Mouse (Mus musculus) megakaryocyte, embryonic 14.5 days (primary cell): Measurements from ENCODE around the gene Bach1. TPM values are rescaled to one million over a fixed set of nuclear protein-coding genes. Genes with fewer than 3 reads are reported as not detected.

Experiments
- H3K27me3 ChIP-seq: replicated peaks from 2 replicates; pipeline ENCODE3; 2012; ENCODE audit warnings: inconsistent platforms
- H3K36me3 ChIP-seq: replicated peaks from 2 replicates; pipeline ENCODE3; 2012; ENCODE audit warnings: low read length, inconsistent platforms, mixed read lengths
- H3K4me1 ChIP-seq: 2 replicates; pipeline ENCODE4 v1.6.1; 2012; ENCODE audit warnings: inconsistent platforms
- H3K4me3 ChIP-seq: replicated peaks from 2 replicates; pipeline ENCODE3; 2012; ENCODE audit warnings: moderate library complexity, mild to moderate bottlenecking, inconsistent platforms
- H3K9me3 ChIP-seq: 2 replicates; pipeline ENCODE4 v1.6.1; 2012; ENCODE audit warnings: inconsistent platforms
- FLI1 ChIP-seq: IDR thresholded peaks from 2 replicates; pipeline ENCODE4 v1.6.1; 2012; ENCODE audit warnings: low read length, inconsistent platforms, mixed read lengths
- GATA1 ChIP-seq: IDR thresholded peaks from 3 replicates; pipeline ENCODE4 v1.6.1; 2012; ENCODE audit warnings: mixed read lengths, low read length, inconsistent platforms, borderline replicate concordance
- polyA plus RNA-seq: library from polyadenylated mRNA; stranded (reverse); fragments of >175 nt; gene quantifications from 2 replicates; pipeline ENCODE4 v1.2.3, GENCODE M21; 2012; ENCODE audit warnings: low replicate concordance; ENCODE audit not compliant: insufficient read depth

The Bach1 gene
- polyA plus RNA-seq, 1 experiment: 6.3 TPM

GRCm38 (mm10) chr16:87728703-87729102 is 30.0 kb downstream of the Bach1 start:
- Histone ChIP-seq H3K4me1 (peaks cover 33% of the 10 kb centered on the region), H3K4me3 (no peak overlapping the region), H3K36me3 (peaks cover 83% of the 10 kb centered on the region), H3K27me3 (no peaks in the 10 kb centered on the region), H3K9me3 (no peaks in the 10 kb centered on the region)
- TF ChIP-seq FLI1 (no peak), GATA1 (no peak)

GRCm38 (mm10) chr16:87729469-87729868 is 30.7 kb downstream of the Bach1 start:
- peaks cover 27% of the 10 kb centered on the region for H3K4me1 ChIP-seq
- H3K36me3 ChIP-seq: peaks cover 83% of the 10 kb centered on the region
- no peaks in the 10 kb centered on the region for H3K9me3 ChIP-seq
- no peak overlapping the region for H3K4me3 ChIP-seq
- H3K27me3 ChIP-seq: no peaks in the 10 kb centered on the region
- TF ChIP-seq FLI1 (no peak), GATA1 (no peak)

GRCm38 (mm10) chr16:87734868-87735381 is 36.2 kb downstream of the Bach1 start:
- Histone ChIP-seq H3K36me3 (peaks cover 39% of the 10 kb centered on the region), H3K27me3 (no peaks in the 10 kb centered on the region), H3K4me1 (0 out of 2 replicates have a peak, but pooled peaks cover 3% of the 10 kb centered on the region), H3K4me3 (no peak overlapping the region), H3K9me3 (0 out of 2 replicates have a peak, but pooled peaks cover 3% of the 10 kb centered on the region)
- no peak for TF ChIP-seq GATA1
- no peak for TF ChIP-seq FLI1

- Histone ChIP-seq H3K4me3 (no peak overlapping the region), H3K9me3 (0 out of 2 replicates have a peak, but pooled peaks cover 3% of the 10 kb centered on the region), H3K27me3 (peaks cover under 1% of the 10 kb centered on the region), H3K36me3 (peaks cover 27% of the 10 kb centered on the region), H3K4me1 (0 out of 2 replicates have a peak, but pooled peaks cover 3% of the 10 kb centered on the region)
- TF ChIP-seq FLI1: no peak
- TF ChIP-seq GATA1: no peak
Observed at GRCm38 (mm10) chr16:87736106-87736505, 37.4 kb downstream of the Bach1 start.

GRCm38 (mm10) chr16:87737296-87737695 is 38.6 kb downstream of the Bach1 start:
- Histone ChIP-seq H3K36me3 (peaks cover 22% of the 10 kb centered on the region), H3K9me3 (0 out of 2 replicates have a peak, but pooled peaks cover 3% of the 10 kb centered on the region), H3K4me3 (no peak overlapping the region), H3K4me1 (0 out of 2 replicates have a peak, but pooled peaks cover 3% of the 10 kb centered on the region), H3K27me3 (peaks cover 1% of the 10 kb centered on the region)
- TF ChIP-seq GATA1 (no peak), FLI1 (no peak)

DNA sequence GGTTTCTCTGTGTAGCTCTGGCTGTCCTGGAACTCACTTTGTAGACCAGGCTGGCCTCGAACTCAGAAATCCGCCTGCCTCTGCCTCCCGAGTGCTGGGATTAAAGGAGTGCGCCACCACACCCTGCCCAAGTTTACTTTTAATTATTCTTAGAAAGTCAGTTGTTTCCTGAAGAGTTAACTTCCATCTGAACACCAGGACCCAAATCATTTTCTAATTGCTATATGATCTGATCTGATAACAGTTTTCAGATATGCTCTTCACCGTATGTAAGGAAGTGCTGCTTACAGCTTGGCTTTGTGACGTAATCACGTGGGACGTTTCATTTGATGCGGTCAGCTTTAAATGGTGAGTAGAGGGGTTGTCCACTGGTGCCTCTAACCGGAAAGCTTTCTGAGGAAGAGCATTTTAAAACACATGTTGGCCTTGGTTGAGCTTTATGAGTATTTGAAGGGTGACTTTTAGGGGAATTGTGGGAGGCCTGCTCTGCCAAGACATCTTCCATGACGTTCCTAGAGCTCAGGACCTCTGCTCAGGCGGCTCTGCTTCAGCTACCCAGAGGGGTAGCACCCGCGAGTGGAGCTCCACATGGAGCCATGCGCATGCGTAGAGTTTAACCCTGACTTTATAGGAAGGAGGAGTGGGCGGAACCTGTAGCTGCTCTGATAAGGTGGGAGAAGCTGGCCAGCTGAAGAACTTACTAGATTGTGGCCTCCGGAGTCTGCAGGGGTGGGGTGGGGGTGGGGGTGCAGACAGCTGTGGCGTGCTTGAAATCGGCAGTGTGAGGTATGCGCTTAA is 39.3 kb downstream of the Bach1 start:
- peaks cover 22% of the 10 kb centered on the region for H3K36me3 ChIP-seq
- 0 out of 2 replicates have a peak, but pooled peaks cover 3% of the 10 kb centered on the region for H3K9me3 ChIP-seq
- no peak for TF ChIP-seq FLI1
- TF ChIP-seq GATA1: no peak
- peaks cover 4% of the 10 kb centered on the region for H3K27me3 ChIP-seq
- H3K4me1 ChIP-seq: 0 out of 2 replicates have a peak, but pooled peaks cover 3% of the 10 kb centered on the region
- H3K4me3 ChIP-seq: no peak overlapping the region

GRCm38 (mm10) chr16:87741034-87741715 is 42.4 kb downstream of the Bach1 start:
- Histone ChIP-seq H3K4me3 (no peak overlapping the region), H3K27me3 (peaks cover 6% of the 10 kb centered on the region), H3K36me3 (no peaks in the 10 kb centered on the region), H3K4me1 (no peaks in the 10 kb centered on the region), H3K9me3 (0 out of 2 replicates have a peak, but pooled peaks cover 5% of the 10 kb centered on the region)
- no peak for TF ChIP-seq FLI1
- TF ChIP-seq GATA1: no peak

DNA sequence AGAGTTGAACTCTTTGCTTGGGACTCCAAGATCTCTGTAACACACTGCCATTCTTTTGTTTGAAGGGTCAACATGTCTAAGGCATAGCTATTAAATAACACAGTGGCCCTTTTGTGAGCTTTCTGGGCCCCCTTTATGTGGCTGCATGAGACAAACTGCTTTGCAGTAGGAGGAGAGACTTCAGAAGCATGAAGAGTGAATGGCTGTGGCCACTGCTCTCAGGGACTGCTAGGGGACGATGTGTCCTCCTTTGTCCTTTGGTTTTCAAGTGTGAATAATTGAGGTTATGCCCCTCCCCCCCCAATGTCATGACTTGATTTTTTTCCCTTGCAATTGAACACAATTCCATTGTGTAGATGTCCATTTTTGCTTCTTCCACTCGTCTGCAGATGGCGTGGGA is 44.9 kb downstream of the Bach1 start:
- Histone ChIP-seq H3K27me3 (peaks cover 6% of the 10 kb centered on the region), H3K36me3 (no peaks in the 10 kb centered on the region), H3K9me3 (peaks cover 12% of the 10 kb centered on the region), H3K4me1 (no peaks in the 10 kb centered on the region), H3K4me3 (no peak overlapping the region)
- TF ChIP-seq FLI1 (no peak), GATA1 (no peak)

DNA sequence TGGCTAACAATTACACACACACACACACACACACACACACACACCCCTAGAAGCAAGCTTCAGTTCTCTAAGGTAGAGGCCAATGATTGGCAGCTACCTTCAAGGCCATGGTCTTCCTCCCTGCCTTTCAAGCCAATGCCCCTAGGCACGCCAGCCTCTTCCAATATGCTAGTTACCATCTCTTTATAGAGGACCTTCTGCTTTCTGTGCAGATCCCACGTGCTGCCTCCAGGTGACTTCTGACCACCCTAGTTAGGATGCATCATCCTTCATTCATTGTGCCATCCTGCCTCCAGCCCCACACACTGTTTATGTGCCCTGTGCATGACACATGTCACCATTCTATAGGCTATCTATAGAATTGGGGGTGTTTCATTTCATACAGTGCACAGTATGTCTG is 45.6 kb downstream of the Bach1 start:
- H3K9me3 ChIP-seq: peaks cover 10% of the 10 kb centered on the region
- TF ChIP-seq GATA1 (no peak), FLI1 (no peak)
- H3K36me3 ChIP-seq: no peaks in the 10 kb centered on the region
- H3K27me3 ChIP-seq: peaks cover 6% of the 10 kb centered on the region
- H3K4me3 ChIP-seq: no peak overlapping the region
- no peaks in the 10 kb centered on the region for H3K4me1 ChIP-seq
